Mouse (Mus musculus) urinary bladder, postnatal 10 days (tissue): ENCODE data around the gene Snn.
"Not testable (repeated sequence)": the region's sequence is repeated elsewhere in the genome, so short reads cannot be mapped to it uniquely, and the experiment has no call there.

ENCODE experiments used
- DNase-seq: peaks from one replicate; pipeline ENCODE4 v3.0.0; 2022; ENCODE audit warnings: low spot score

Gene Snn

DNA sequence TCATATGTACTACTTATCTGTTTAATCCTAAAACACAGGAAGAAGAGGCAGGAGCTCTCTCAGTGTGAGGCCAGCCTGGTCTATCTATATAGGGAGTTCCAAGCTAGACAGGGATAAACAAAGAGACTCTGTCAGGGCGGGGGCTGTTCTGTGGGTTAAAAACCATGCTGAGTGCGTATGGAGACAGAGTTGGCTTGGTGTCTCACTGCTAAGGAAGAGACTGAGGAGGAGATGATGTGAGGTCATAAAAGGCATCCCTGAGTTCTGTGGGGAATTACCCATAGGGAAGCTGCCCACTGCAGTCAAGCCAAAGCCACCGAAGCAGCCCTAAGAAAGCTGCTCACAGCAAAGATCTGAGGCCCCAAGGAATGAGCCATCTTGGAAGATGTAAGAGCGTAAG lies at the start of gene Snn:
Gene Snn, plus strand, starts transcription at position 301 of the 400 bp plus-strand sequence.
- DNase-seq: no peak

DNA sequence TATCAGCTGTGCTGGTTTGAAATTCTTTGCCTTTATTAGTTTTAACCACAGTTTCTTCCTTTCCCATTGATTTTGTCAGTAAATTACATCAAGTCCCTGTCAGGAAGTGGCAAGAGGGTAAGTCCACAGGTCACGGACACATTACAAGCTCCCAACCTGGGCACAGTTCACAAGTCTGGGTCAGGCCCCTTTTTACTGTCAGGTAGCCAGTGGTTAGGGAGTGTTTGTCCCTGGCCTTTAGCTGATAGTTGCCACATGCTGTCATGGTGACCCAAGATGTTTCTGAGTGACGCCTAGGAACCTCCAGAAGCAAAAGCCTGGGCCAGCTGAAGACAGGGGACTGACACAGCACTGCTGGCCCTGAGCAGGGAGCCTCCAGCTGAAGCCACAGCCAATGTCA lies 49.5 kb upstream of the Snn start:
- no peak for DNase-seq

DNA sequence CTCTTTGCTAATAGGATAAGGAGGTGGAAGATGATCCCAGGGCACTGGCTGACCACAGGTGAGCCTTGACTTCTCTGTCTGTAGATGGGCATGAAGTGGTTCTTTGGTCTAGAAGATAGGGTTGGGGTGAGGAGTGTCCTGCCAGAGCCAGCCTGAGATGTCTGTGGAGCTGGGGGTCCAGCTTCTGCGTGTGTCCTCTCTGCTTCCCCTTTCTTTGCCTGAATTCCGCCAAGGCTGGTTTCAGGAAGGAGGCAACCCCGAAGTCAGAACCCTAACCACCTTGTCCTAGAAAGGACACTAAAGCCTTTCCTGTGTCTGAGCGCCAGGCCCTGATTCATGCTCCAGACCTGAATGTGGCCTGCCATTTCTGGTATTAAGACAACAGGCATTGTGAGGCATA lies 48.8 kb upstream of the Snn start:
- DNase-seq: no peak

DNA sequence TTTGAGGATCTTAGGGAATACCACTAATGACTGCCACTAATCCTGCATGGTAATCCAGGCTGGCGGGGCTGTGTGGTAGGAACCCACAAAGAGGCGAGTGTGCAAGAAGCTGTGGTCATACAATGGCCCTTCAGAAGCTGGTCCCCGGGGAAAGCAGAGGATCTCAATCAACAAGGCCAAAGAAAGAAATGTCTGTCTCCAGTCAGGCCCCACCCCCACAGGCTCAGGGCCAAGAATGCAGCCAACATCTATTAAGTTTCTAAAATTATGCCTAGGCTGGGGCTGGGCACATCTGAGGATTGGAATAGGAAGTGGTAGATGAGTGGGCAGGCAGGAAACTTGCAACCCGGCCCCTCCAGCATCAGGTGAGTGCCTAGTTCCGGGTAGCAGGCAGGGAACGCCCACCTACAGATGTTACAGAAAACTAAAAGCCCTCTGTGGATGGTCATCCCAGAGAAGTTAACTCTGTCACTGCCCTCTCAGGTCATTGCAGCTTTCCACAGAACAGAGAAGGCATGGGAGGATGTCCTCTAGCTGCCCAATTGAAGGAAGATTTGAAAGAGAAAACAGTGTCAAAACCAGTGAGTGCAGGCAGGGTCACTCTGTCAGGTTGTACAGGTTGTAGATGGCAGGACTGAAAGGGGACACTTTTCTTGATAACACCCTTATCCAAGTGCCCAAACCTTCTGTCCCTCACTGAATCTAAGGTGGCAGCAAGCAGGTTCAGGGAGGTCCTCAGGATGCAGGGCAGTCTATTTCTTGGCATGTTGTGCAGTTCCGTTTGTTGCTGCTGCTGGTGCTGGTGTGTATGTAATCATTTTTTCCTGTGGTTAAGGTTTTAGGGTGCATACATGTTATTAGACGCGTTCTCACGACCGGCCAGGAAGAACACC lies 47.9 kb upstream of the Snn start:
- DNase-seq: no peak

DNA sequence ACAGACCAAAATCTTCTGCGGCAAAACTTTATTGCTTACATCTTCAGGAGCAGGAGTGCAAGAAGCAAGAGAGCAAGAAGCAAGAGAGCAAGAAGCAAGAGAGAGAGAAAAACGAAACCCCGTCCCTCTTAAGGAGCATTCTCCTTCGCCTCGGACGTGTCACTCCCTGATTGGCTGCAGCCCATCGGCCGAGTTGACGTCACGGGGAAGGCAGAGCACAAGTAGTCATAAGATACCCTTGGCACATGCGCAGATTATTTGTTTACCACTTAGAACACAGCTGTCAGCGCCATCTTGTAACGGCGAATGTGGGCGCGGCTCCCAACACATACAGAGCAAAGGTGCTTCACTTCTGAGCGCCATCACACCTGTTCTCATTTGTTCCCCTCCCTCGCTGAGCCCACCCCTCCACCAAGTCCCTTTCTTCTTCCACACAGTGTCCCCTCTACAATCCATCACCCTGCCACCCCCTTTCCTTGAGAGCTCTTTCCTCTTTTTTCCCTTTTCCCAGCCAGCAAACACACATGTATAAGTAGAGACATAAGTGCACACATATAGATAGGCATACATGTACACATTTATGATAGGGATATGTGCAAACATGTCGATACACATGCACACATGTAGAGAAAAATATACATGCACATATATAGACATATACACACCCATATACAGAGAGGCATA lies 47.1 kb upstream of the Snn start:
- DNase-seq: not testable (repeated sequence)

DNA sequence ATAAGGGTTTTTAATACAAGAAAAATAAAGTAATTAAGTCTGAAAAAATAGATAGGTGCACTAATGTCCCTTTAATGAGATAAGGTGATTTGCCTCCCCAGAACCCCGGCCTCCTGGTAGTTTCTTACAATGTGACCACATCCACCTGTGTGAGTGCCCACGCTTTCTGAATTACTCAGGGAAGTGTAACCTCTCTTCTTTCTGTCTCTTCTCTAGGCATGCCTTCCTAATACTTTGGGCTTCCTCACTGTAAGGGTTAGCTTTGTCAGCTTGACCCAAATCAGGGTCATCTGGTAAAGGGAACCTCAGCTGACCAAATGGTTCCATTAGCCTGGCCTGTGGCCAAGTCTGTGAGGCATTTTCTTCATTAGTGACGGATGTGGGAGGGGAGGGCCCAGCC lies 46.3 kb upstream of the Snn start:
- DNase-seq: no peak

DNA sequence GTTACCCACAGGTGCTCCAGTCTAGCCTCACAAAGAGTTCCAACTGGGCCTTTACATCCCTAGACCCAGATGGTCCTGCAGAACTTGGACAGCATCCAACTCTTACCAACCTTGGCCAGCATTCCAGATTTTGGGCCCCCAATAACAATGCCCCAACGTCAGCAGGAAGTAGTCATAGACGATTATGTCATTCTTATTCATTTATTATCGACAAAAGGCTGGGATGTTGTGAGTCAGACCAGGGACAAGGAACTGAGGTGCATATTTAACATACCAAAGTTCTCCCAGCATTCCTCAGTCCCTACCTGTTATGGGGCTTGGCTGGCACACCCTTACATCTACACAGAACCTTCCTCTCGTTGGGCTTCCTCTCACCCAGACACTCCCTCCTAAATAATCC lies 44.4 kb upstream of the Snn start:
- DNase-seq: no peak

DNA sequence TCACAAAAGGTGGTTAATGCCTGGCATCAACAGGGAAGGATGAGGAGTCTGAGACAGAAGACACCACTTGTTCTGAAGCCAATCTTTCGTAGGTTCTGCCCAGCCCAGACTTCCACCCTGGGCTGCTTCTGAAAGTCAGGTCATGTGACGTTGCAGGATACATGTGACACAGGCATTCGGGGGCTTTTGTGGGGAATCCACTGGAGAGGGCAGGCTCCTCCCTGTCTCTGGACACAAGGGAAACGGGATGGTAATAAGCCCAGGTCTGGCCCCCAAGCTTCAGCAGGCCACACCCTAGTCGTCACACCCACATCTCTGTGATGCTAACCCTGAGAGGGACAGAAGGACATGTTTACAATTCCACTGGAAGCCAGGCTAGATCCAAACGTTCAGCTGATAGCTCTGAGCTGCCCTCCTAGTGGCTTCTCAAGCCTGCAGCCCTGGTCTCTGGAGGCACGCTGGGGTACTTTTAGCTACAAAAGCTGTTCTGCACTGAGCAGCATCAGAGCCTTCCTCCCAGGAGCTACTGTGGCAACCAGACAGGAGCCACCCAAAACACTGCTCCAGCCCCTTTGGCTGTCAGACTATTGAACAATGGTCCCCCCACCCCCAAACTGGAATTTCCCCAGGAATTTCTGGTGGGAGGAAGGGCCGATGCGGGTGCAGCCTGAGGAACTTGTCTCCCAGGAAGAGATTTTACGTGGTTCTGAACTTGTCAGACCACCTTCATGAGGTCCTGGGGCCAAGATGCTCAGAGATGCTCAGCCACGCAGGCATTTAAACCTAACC lies 42.7 kb upstream of the Snn start:
- DNase-seq: no peak

DNA sequence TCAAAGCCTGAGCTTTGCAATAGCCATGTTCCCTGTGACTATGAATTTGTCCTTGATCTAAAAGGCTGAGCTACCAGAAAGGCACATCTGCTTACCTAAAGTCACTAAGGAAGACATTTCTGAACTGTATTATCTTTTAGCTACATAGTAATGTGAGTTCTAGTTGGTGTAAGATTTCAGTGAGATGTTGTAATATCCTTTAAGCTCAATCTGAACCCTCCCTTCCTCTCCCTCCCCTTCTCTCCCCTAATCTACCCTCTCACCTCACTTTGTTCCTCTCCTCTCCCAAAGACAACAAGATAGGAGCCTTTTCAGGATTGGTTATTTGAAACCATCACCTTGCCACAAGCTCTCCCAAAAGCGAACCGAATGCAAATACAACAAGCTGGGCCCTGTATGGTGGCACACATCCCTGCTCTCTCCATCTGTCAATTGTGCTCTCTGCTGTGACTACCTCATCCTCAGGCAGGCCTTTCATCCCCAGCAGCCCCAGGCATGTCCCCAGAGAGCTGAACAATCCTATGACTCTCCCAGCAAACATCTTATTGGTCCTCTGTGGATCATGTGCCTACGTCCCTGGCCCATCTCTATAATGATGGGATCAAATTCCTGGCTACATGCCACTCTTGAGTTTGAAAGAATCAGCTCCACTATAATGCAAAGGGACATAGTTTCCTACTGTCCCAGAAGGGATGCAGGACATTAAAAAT lies 39.2 kb upstream of the Snn start:
- DNase-seq: no peak

DNA sequence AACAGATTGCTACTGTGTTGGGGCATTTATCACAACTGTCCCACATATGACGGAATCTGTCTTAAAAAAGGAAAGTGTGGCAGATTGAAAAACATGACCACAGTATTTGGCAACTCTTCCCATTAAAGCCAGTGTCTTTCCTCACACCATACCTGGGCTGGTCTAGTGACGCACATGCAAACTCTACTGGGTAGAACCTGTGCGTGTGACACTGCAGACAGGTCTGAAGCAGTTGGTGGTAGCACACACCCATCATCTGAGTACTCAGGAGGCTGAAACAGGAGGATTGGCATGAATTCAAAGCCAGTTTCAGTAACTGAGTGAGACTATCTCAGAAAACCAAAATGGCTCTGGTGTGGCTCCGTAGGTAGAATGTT lies 38.6 kb upstream of the Snn start:
- DNase-seq: no peak

DNA sequence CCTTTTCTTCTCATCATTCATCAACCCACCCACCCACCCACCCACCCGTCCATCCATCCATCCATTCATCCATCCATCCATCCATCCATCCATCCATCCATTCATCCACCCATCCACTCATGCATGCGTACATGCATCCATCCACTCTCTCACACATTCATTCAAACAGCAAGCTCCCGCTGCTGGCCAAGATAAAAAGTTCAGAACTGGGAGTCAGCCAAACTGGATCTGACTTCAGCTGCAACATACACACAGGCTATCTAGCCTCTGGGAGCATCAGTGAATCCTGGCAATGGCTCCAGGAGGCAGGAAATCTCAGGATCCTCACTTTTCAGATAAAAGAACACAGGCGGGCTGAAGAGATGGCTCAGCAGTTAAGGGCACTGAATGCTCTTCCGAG lies 37.1 kb upstream of the Snn start:
- no peak for DNase-seq

DNA sequence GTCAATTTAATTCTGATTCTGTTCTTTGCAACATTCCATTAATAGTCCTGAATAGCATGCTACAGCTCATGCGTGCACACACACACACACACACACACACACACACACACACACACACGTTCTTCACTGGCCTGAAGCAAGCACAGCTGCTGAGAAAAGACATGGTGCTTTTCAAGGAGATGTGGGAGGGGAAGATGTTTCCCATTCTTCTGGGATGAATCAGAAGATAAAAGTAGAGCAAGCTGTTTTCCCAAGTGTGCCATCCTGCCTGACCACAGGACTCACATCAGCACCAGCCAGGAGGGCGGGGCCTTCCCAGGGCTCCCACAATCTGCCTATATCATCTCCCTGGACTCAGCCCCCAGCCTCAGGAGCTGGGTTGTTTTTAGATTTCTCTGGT lies 35.9 kb upstream of the Snn start:
- DNase-seq: no peak

DNA sequence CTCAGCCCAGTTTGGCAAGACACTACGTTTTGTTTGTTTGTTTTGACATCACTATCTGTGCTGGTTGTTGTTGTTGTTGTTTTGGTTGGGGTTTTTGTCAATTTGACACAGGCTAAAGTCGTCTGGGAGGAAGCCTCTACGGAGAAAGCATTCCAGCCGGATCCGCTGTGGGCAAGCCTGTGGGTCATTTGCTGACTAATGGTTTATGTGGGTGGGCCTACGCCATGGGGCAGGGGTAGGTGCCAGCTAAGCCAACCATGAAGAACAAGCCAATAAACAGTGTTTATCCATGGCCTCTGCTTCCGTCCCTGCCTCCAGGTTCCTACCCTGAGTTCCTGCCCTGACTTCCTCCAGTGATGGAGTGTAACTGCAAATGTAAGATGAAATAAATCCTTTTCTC lies 32.5 kb upstream of the Snn start:
- no peak for DNase-seq

DNA sequence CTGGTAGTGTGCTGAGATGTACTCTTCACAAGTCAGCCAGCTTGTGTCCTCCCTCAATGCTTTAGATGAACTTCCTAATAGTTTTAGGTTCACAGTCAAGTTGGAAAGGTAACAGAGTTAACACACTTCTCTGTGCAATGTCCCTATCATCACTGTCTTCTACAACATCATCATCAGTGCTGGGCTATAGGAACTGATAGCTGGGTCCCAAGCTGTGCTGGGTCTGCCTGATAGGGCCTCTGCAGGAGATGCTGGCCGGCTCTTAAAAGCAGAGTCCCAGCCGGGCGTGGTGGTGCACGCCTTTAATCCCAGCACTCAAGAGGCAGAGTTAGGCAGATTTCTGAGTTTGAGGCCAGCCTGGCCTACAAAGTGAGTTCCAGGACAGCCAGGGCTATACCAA lies 29.9 kb upstream of the Snn start:
- DNase-seq: no peak

DNA sequence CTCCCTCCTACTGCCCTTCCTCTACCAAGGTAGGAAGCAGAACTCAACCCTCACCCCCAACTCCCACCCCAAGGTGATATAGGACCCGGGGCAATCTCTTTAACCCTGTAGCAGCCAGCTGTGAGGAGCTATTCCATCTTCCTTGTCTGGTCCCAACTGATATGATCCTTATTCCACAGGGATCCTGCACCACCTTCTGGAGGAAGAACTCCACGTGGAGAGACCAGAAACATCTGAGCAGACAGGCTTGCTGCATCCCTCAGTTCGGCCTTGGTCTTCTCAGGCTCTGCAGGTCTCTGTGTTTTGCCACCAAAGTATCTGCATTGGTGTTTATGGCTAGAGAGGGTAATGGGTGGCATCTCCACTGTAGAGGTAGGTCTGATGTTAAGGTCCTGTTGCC lies 29.4 kb upstream of the Snn start:
- DNase-seq: no peak

DNA sequence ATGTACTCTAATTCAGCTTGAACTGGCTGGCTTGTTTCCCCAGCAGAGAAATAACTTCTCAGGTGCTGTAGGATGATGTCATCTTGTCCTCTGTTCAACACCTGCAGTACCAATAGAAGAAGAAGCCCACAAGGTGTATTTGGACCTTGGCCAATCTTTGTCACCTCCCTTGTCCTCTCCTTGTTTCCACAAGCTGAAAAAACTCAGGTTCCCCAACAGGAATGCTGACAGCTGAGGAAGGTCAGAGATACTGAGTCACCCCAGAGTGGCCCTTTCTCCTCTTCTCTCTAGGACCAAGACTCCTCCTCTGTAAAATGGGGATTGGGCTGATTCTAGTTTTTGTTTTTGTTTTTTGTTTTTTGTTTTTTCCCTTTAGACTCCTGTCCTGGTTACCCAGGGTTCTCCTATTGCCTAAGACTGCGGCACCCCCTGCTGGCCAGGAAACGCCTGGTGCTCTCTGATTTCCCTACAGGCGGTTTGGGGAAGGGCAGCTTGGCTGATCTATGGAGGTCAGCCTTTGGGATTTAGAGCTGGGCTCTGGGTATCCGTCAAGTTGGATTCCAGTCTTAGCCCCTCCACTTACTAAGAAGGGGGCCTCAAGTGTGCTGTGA lies 26.4 kb upstream of the Snn start:
- peak; percentile 66 for DNase-seq

DNA sequence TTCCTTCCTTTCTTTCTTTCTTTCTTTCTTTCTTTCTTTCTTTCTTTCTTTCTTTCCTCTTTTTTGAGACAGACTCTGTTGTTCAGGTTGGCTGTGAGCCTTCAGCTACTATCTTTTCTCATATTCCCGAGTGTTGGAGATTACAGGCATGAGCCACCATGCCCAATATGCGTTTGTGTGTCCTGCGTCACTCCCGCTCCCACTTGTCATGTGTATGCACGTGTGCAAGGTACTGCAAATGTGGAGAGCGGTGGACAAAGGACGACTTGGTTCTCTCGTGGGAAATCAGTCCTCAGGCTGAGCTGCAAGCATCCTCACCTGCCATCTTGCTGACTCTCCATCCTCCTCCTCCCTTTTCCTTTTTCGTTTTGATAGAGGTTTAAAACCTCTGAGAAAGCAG lies 25.5 kb upstream of the Snn start:
- DNase-seq: no peak

DNA sequence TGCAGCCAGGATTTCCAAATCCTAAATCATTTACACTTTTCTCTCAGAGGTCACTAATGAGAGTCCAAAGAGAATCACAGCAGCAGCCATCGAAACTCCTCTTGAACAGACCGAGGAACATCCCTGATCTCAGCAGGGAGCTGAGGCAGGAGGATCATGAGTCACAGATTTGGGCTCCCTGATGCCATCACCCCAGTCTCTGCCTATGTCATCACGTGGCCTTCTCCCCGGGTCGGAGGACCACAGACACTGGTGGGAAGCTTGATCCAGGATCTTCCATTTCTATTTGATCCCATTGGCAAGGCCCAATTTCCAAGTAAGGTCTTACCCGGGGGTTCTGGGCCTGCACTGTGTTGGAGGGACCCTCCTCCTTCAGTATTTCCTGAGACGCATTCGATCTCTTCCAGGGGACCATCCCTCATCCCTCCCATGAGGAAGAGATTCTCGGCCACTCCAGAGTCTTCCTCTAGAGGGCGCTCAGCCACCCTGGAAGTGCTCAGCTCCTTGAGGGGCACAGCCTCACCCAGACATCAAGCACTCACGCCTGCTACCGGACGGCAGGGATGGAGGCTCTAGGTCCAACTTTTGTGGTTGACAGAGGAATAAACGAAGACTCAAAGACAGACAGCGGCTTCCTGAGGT lies 24.8 kb upstream of the Snn start:
- no peak for DNase-seq

DNA sequence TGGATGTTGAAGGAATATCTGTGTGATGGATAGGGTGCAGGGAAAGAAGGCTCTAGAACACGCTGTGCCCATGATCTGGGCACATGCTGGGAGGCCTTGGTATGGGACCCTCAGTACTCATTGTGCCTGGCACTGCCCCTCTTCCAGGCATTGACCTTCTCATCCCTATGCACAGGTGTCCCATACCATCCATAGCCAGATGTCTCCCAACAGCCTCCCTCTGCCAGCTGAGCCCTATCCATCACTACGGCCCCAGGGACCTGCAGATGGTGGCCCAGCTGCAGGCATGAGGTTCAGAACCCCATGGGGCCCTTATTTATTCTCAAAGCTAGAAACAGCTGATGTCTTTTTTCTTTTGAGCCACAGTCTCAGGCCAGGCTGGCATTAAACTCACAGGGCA lies 20.1 kb upstream of the Snn start:
- DNase-seq: no peak

DNA sequence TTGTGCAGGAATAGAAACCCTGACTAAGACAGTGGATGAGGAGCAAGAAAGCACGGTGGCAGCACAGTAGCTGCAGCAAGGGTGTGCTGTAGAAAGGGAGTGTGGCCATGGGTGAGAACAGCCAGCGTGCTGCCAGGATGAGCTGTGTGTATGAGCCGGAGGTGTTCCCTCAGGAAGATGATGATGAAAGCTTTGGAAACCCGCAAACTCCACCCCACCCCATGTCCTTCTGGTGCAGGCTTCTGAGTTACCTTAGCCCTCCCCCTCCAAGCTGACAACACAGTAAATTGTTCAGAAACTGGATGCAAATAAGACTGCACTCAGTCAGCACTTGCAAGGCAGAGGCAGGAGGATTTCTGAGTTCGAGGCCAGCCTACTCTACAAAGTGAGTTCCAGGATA lies 17.5 kb upstream of the Snn start:
- DNase-seq: no peak

DNA sequence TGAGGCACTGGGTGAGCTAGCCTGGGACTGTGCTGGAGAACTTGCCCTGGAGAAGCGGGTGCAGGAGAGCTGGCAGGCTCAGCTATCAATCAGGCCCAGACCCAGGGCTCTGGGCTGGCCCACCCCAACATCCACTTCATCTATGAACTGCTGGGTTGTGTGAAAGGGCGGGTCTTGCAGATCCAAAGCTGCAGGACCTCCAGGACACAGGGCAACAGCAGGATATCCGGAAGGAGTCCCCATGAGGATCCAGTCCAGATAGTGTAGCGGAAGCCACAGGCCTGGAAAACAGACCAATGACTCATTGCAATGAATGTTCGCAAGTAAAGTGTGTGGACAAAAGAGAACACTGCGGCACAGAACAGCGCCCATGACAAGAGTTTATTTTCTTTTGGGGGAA lies 14.3 kb upstream of the Snn start:
- DNase-seq: no peak
